Mouse (Mus musculus): Measurements from ENCODE around the gene Sypl. TPM values are rescaled to one million over a fixed set of nuclear protein-coding genes. Genes with fewer than 3 reads are reported as not detected.

The Sypl gene
- polyA plus RNA-seq, 1 experiment from 2014 or later, result 39.8 TPM

- Histone ChIP-seq H3K27ac (replicated peaks) (no peak overlapping the region), H3K4me1 (peaks cover 39% of the 10 kb centered on the region), H3K36me3 (no peaks in the 10 kb centered on the region), H3K9me3 (no peaks in the 10 kb centered on the region), H3K27me3 (peaks cover 10% of the 10 kb centered on the region; the same call in 1 of the 2 replicates), H3K4me3 (no peak overlapping the region), H3K9ac (replicated peaks) (no peak overlapping the region), H3K4me2 (replicated peaks) (no peak overlapping the region)
- ATAC-seq (replicated peaks), result no peak
- 55% methylated on average over 10 of the region's 10 CpGs for WGBS
These were observed 74.5 kb downstream of the Sypl start for GRCm38 (mm10) chr12:33028109-33028691.

- no peak overlapping the region for H3K9ac ChIP-seq (replicated peaks)
- H3K4me2 ChIP-seq (replicated peaks), result no peak overlapping the region
- no peak overlapping the region for H3K4me3 ChIP-seq
- H3K4me1 ChIP-seq, result peaks cover 38% of the 10 kb centered on the region
- peaks cover 10% of the 10 kb centered on the region; the same call in 1 of the 2 replicates for H3K27me3 ChIP-seq
- H3K27ac ChIP-seq (replicated peaks), result no peak overlapping the region
- 65% methylated on average over 13 of the region's 13 CpGs for WGBS
- no peaks in the 10 kb centered on the region for H3K9me3 ChIP-seq
- H3K36me3 ChIP-seq, result no peaks in the 10 kb centered on the region
- no peak; the same call in 1 of the 2 replicates for ATAC-seq (replicated peaks)
These were observed 75.0 kb downstream of the Sypl start for GRCm38 (mm10) chr12:33028708-33029107.

Other genes starting within 250 kb of the Sypl start
- 34.1 and 37.6 TPM in 2 replicates for gene Nampt, start 134.3 kb upstream of the Sypl start, polyA plus RNA-seq (2015; fragmentation: Nextera tagmentation; extraction: Ambion mirVana)
- 0.20 and 0.29 TPM in 2 replicates for gene Cdhr3, start 139.0 kb downstream of the Sypl start, polyA plus RNA-seq (2015; fragmentation: Nextera tagmentation; extraction: Ambion mirVana)
- 15.4 and 17.6 TPM in 2 replicates for gene Atxn7l1, start 193.8 kb downstream of the Sypl start, polyA plus RNA-seq (2015; fragmentation: Nextera tagmentation; extraction: Ambion mirVana)